Mouse (Mus musculus) limb, embryonic 14.5 days (tissue): ENCODE measurements around the gene Rasd2. TPM values are rescaled to one million over a fixed set of nuclear protein-coding genes. Genes with fewer than 3 reads are reported as not detected.

ENCODE experiments used
- ATAC-seq: fragments of 200-750 bp; cut with Nextera tagmentation; 2 replicates; pipeline ENCODE4 v1.8.0; 2017; ENCODE audit warnings: low read depth, moderate number of reproducible peaks, moderate TSS enrichment; ENCODE audit not compliant: low FRiP score
- DNase-seq: peaks from one replicate; pipeline ENCODE4 v3.0.0-alpha.2; 2015; ENCODE audit warnings: low spot score
- H3K27ac ChIP-seq: fragments of 300-500 bp; sonication (generic); replicated peaks from 2 replicates; pipeline ENCODE4 v1.5.1; 2014; ENCODE audit warnings: low read depth, mild to moderate bottlenecking, low read length, moderate library complexity, mixed read lengths
- H3K27me3 ChIP-seq: fragments of 300-500 bp; sonication (generic); 2 replicates; pipeline ENCODE4 v1.6.1; 2014; ENCODE audit warnings: low read length, mixed read lengths; ENCODE audit not compliant: control insufficient read depth, insufficient read depth
- H3K36me3 ChIP-seq: fragments of 300-500 bp; sonication (generic); 2 replicates; pipeline ENCODE4 v1.6.1; 2014; ENCODE audit warnings: mild to moderate bottlenecking, low read length, moderate library complexity, mixed read lengths; ENCODE audit not compliant: control insufficient read depth, insufficient read depth
- H3K4me1 ChIP-seq: fragments of 300-500 bp; sonication (generic); 2 replicates; pipeline ENCODE4 v1.6.1; 2014; ENCODE audit warnings: antibody characterized with exemption, low read length, mixed read lengths; ENCODE audit not compliant: control insufficient read depth, insufficient read depth
- H3K4me2 ChIP-seq: fragments of 300-500 bp; sonication (generic); replicated peaks from 2 replicates; pipeline ENCODE4 v1.6.1; 2014; ENCODE audit warnings: low read depth, mild to moderate bottlenecking, low read length, moderate library complexity; ENCODE audit not compliant: severe bottlenecking
- H3K4me3 ChIP-seq: fragments of 300-500 bp; sonication (generic); replicated peaks from 2 replicates; pipeline ENCODE4 v1.5.1; 2014; ENCODE audit warnings: low read length
- H3K9ac ChIP-seq: fragments of 300-500 bp; sonication (generic); 2 replicates; pipeline ENCODE4 v1.6.1; 2014; ENCODE audit warnings: mild to moderate bottlenecking, low read depth, low read length, moderate library complexity; ENCODE audit not compliant: severe bottlenecking
- H3K9me3 ChIP-seq: fragments of 300-500 bp; sonication (generic); 2 replicates; pipeline ENCODE4 v1.6.1; 2016; ENCODE audit warnings: low read length; ENCODE audit not compliant: control insufficient read depth
- POLR2A ChIP-seq: fragments of 200-500 bp; IDR thresholded peaks from 2 replicates; pipeline ENCODE4 v1.8.0; 2012; ENCODE audit warnings: inconsistent platforms, mild to moderate bottlenecking, moderate library complexity, borderline replicate concordance; ENCODE audit not compliant: insufficient read depth, insufficient read length; ENCODE audit errors: extremely low read depth
- WGBS: fragments of 180-500 bp; shearing (Covaris S2); extraction: QIAGEN DNeasy Blood & Tissue Kit; methylation state at CpG from one replicate; pipeline ENCODE4 v1.1.7; 2014; 5-methylcytosine and 5-hydroxymethylcytosine counted together
- polyA plus RNA-seq, 2 experiments: library from polyadenylated mRNA; depleted of rRNA in 1 of 2; stranded (reverse) in 1 of 2; unstranded in 1 of 2; fragments of >200 nt; fragmentation: Nextera tagmentation in 1 of 2; extraction: Ambion mirVana in 1 of 2; gene quantifications; 2 replicates each; pipeline versions ENCODE4 v1.2.1 to v1.2.3; 2012 to 2014

The Rasd2 gene
- polyA plus RNA-seq, 2 experiments, result 0.08 to 0.29 TPM

DNA sequence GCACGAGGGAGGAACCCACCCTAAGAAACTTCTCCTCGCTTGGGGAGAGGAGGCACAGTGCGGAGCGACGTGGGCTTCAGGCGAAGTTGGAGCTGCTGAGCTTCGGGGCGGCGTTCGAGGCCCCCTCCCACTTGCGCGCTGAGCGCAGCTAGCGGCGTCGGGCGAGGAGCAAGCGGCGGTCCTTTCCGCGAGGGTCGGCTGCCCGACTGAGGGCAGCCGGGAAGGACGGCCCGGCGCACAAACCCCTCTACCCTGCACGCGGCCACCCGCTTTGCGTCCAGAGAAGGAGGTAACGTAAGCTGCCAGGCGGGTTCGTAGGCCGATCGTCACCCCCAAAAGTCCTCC lies 465 bp upstream of the Rasd2 start:
- Histone ChIP-seq H3K36me3 (no peaks in the 10 kb centered on the region), H3K27ac (no peak overlapping the region), H3K9me3 (no peaks in the 10 kb centered on the region), H3K27me3 (peaks cover 41% of the 10 kb centered on the region), H3K4me2 (peak overlapping the region; percentile 97), H3K9ac (peak overlapping the region; percentile 41), H3K4me1 (peaks cover 4% of the 10 kb centered on the region; the same call in 1 of the 2 replicates), H3K4me3 (peak overlapping the region; percentile 53)
- DNase-seq (no peak), ATAC-seq (peak; percentile 61)
- WGBS, result under 1% methylated on average over 27 of the region's 36 CpGs
- TF ChIP-seq POLR2A, result no peak

GRCm38 (mm10) chr8:75215046-75215445 lies 1.3 kb downstream of the Rasd2 start:
- DNase-seq (no peak), ATAC-seq (no peak)
- no peak overlapping the region for H3K9ac ChIP-seq
- TF ChIP-seq POLR2A, result no peak
- H3K27me3 ChIP-seq, result peaks cover 41% of the 10 kb centered on the region
- no peak overlapping the region for H3K4me2 ChIP-seq
- H3K36me3 ChIP-seq, result no peaks in the 10 kb centered on the region
- WGBS, result 70% methylated on average over 1 of the region's 1 CpGs
- H3K4me3 ChIP-seq, result no peak overlapping the region
- H3K9me3 ChIP-seq, result no peaks in the 10 kb centered on the region
- H3K4me1 ChIP-seq, result peaks cover 4% of the 10 kb centered on the region; the same call in 1 of the 2 replicates
- no peak overlapping the region for H3K27ac ChIP-seq

DNA sequence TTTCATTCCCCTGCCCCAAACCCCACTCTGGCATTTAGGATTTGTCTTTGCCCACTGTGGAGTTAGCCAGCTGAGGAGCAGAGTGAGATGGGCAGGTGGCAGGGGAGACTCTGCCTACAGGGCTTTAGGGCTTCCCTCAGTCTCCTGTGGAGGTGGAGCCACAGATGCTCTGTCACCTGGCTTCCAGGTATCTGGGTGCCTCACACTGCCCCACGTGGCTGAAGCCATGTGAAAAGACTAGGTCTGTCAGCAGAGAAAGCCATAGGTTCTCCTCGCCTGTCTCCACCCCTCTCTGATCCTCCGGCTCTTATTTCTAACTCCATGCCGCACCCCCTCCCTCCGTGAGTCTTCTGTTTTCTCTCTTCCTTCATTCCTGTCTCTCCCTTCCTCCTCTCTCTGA lies 2.2 kb downstream of the Rasd2 start:
- Histone ChIP-seq H3K27me3 (peaks cover 41% of the 10 kb centered on the region), H3K9ac (no peak overlapping the region), H3K36me3 (no peaks in the 10 kb centered on the region), H3K4me2 (no peak overlapping the region), H3K9me3 (no peaks in the 10 kb centered on the region), H3K4me3 (no peak overlapping the region), H3K4me1 (peaks cover 4% of the 10 kb centered on the region; the same call in 1 of the 2 replicates), H3K27ac (no peak overlapping the region)
- WGBS, result 10% methylated on average over 5 of the region's 5 CpGs
- no peak for TF ChIP-seq POLR2A
- DNase-seq, result peak; percentile 9
- no peak for ATAC-seq

DNA sequence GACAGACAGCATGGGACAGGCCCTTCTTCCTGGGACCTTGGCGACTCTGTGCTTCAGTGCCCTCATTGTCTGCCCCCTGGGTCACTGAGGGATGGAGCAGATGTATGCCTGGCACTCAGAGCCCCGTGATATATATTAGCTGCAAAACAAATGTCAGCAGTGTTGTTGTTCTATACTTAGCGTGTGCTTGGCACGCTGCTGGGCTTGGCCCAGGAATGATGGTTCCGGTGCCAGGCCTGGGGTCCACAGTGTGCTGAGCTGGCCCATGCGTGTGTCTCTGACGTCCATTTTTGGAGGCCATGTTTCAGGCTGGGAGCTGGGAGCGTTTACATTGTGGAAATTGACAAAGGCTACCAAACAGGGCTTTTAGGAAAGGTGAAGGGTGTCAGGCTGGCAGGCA lies 3.1 kb downstream of the Rasd2 start:
- DNase-seq (no peak), ATAC-seq (no peak)
- WGBS, result 87% methylated on average over 8 of the region's 8 CpGs
- Histone ChIP-seq H3K27me3 (peaks cover 40% of the 10 kb centered on the region), H3K4me2 (no peak overlapping the region), H3K4me1 (peaks cover 4% of the 10 kb centered on the region; the same call in 1 of the 2 replicates), H3K4me3 (no peak overlapping the region), H3K27ac (no peak overlapping the region), H3K9ac (no peak overlapping the region), H3K36me3 (no peaks in the 10 kb centered on the region), H3K9me3 (no peaks in the 10 kb centered on the region)
- TF ChIP-seq POLR2A, result no peak

- no peak for TF ChIP-seq POLR2A
- no peaks in the 10 kb centered on the region for H3K9me3 ChIP-seq
- no peak overlapping the region for H3K27ac ChIP-seq
- no peaks in the 10 kb centered on the region for H3K36me3 ChIP-seq
- 16% methylated on average over 4 of the region's 4 CpGs for WGBS
- H3K4me2 ChIP-seq, result no peak overlapping the region
- H3K4me1 ChIP-seq, result no peaks in the 10 kb centered on the region
- DNase-seq (peak; percentile 80), ATAC-seq (0 out of 2 replicates have a peak, but pooled peaks have one; percentile 23)
- H3K27me3 ChIP-seq, result peaks cover 30% of the 10 kb centered on the region
- H3K4me3 ChIP-seq, result no peak overlapping the region
- no peak overlapping the region for H3K9ac ChIP-seq
Measured at GRCm38 (mm10) chr8:75217969-75218368, 4.2 kb downstream of the Rasd2 start.

- 64% methylated on average over 5 of the region's 5 CpGs for WGBS
- H3K9ac ChIP-seq, result no peak overlapping the region
Measured at GRCm38 (mm10) chr8:75219877-75220738, 6.4 kb downstream of the Rasd2 start.

More at GRCm38 (mm10) chr8:75219877-75220738, 6.4 kb downstream of the Rasd2 start:
- TF ChIP-seq POLR2A, result no peak
- H3K4me3 ChIP-seq, result no peak overlapping the region
- ATAC-seq, result no peak
- DNase-seq, result peak; percentile 11
- no peak overlapping the region for H3K4me2 ChIP-seq
- H3K9me3 ChIP-seq, result no peaks in the 10 kb centered on the region
- H3K27ac ChIP-seq, result no peak overlapping the region
- H3K4me1 ChIP-seq, result no peaks in the 10 kb centered on the region
- no peaks in the 10 kb centered on the region for H3K36me3 ChIP-seq
- peaks cover 9% of the 10 kb centered on the region for H3K27me3 ChIP-seq
